Mouse (Mus musculus): ENCODE measurements at regions not wholly inside any gene's neighbourhood (a gene's known extent, or its start where the extent isn't known, plus 50 kb on each side); places are given as distances from the start of the nearest gene placed in this dataset.

DNA sequence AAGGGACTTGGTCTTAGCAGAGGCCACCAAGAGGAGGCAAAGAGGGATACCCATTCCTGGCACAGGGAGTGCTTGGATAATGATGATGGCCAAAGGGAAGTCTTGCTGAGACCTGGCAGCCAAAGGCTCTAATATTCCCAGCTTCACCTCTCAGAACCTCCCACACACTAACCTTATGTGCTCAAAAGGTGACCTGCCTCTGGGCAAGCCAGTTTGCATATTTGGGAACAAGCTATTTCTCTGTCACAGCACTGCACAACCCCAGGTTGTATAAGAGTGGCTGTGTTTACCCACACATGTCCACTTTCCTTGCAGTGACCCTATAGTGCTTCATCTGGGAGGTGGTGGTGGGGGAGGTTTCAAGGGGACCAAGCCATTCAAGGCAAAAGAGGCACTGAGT lies 76.9 kb upstream of the Plekhg1 start:
- Histone ChIP-seq H3K27ac (no peak overlapping the region), H3K9me3 (no peaks in the 10 kb centered on the region), H3K27me3 (replicated peaks) (no peaks in the 10 kb centered on the region), H3K4me2 (no peak overlapping the region), H3K9ac (no peak overlapping the region), H3K4me1 (no peaks in the 10 kb centered on the region), H3K36me3 (no peaks in the 10 kb centered on the region), H3K4me3 (replicated peaks) (no peak overlapping the region)
- no peak for ATAC-seq (ENCODE audit: insufficient read depth, low FRiP score, low read depth)

DNA sequence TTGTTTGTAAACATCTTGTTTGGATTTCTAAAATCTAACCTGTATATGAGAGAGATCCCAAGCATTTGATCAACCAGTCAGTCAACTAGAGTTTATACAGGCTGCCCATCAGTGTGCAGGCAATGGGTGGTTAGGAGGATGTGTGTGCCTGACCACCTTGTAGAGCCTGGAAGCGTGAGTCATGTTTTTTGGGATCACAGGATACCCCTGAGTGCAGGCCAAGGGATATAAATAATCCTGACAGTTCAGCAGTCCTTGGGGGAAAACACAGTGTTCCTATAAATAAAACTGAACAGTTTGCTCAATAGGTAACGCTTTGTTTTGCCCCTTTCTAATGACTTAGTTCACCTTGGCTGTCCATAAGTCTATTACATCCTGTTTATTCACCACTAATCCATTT lies 55.7 kb upstream of the Plekhg1 start:
- Histone ChIP-seq H3K4me3 (replicated peaks) (no peak overlapping the region), H3K27ac (no peak overlapping the region), H3K36me3 (no peaks in the 10 kb centered on the region), H3K4me1 (no peaks in the 10 kb centered on the region), H3K9me3 (no peaks in the 10 kb centered on the region), H3K9ac (no peak overlapping the region), H3K4me2 (no peak overlapping the region), H3K27me3 (replicated peaks) (no peaks in the 10 kb centered on the region)
- 39% methylated on average over 2 of the region's 2 CpGs for WGBS
- no peak for ATAC-seq (ENCODE audit: insufficient read depth, low FRiP score, low read depth)
